Mouse (Mus musculus): ENCODE measurements at regions not wholly inside any gene's neighbourhood (a gene's known extent, or its start where the extent isn't known, plus 50 kb on each side); places are given as distances from the start of the nearest gene placed in this dataset.
"Not testable (repeated sequence)": the region's sequence is repeated elsewhere in the genome, so short reads cannot be mapped to it uniquely, and the experiment has no call there.

- DNase-seq (ENCODE audit: low read depth, low spot score): no peak
Measured at GRCm38 (mm10) chr5:117040878-117041277, 75.0 kb downstream of the Suds3 start.

- peak; percentile 24 for DNase-seq (ENCODE audit: low read depth, low spot score)
Measured at GRCm38 (mm10) chr5:117037261-117037660, 78.7 kb downstream of the Suds3 start.

- no peak for DNase-seq (ENCODE audit: low read depth, low spot score)
Measured at GRCm38 (mm10) chr5:117032130-117032529, 83.8 kb downstream of the Suds3 start.

- DNase-seq (ENCODE audit: low read depth, low spot score): no peak
Measured at GRCm38 (mm10) chr5:117025689-117026383, 90.1 kb downstream of the Suds3 start.

GRCm38 (mm10) chr5:117018419-117019150 lies 97.3 kb downstream of the Suds3 start:
- no peak for DNase-seq (ENCODE audit: low read depth, low spot score)

GRCm38 (mm10) chr5:117011128-117011527 lies 104.8 kb downstream of the Suds3 start:
- no peak for DNase-seq (ENCODE audit: low read depth, low spot score)

- DNase-seq (ENCODE audit: low read depth, low spot score): no peak
Measured at GRCm38 (mm10) chr5:117000770-117001201, 115.1 kb downstream of the Suds3 start.

GRCm38 (mm10) chr5:116994508-116994907 lies 121.4 kb downstream of the Suds3 start:
- DNase-seq (ENCODE audit: low read depth, low spot score): no peak

- no peak for DNase-seq (ENCODE audit: low read depth, low spot score)
Measured at GRCm38 (mm10) chr5:116993674-116994073, 122.2 kb downstream of the Suds3 start.

- no peak for DNase-seq (ENCODE audit: low read depth, low spot score)
Measured at GRCm38 (mm10) chr5:116991461-116991860, 124.5 kb downstream of the Suds3 start.

GRCm38 (mm10) chr5:116971474-116971873 lies 144.4 kb downstream of the Suds3 start:
- DNase-seq (ENCODE audit: low read depth, low spot score): not testable (repeated sequence)

GRCm38 (mm10) chr5:116964171-116964570 lies 151.7 kb downstream of the Suds3 start:
- DNase-seq (ENCODE audit: low read depth, low spot score): no peak

- DNase-seq (ENCODE audit: low read depth, low spot score): no peak
Measured at GRCm38 (mm10) chr5:116963106-116963505, 152.8 kb downstream of the Suds3 start.

GRCm38 (mm10) chr5:116960041-116960440 lies 155.9 kb downstream of the Suds3 start:
- DNase-seq (ENCODE audit: low read depth, low spot score): no peak

- no peak for DNase-seq (ENCODE audit: low read depth, low spot score)
Measured at GRCm38 (mm10) chr5:116958141-116958540, 157.8 kb downstream of the Suds3 start.

GRCm38 (mm10) chr5:116956572-116956971 lies 159.3 kb downstream of the Suds3 start:
- peak; percentile 20 for DNase-seq (ENCODE audit: low read depth, low spot score)

GRCm38 (mm10) chr5:116950280-116950881 lies 165.5 kb downstream of the Suds3 start:
- DNase-seq (ENCODE audit: low read depth, low spot score): no peak

GRCm38 (mm10) chr5:116934585-116934984 lies 181.3 kb downstream of the Suds3 start:
- no peak for DNase-seq (ENCODE audit: low read depth, low spot score)

GRCm38 (mm10) chr5:116934151-116934550 lies 181.8 kb downstream of the Suds3 start:
- no peak for DNase-seq (ENCODE audit: low read depth, low spot score)

GRCm38 (mm10) chr5:116933105-116933504 lies 182.8 kb downstream of the Suds3 start:
- DNase-seq (ENCODE audit: low read depth, low spot score): no peak

- no peak for DNase-seq (ENCODE audit: low read depth, low spot score)
Measured at GRCm38 (mm10) chr5:116923761-116924160, 192.2 kb downstream of the Suds3 start.

GRCm38 (mm10) chr5:116922059-116922671 lies 193.7 kb downstream of the Suds3 start:
- DNase-seq (ENCODE audit: low read depth, low spot score): no peak
